Mouse (Mus musculus) liver, postnatal 0 days (tissue): Measurements from ENCODE around the gene Mmachc.

ENCODE experiments used
- CTCF ChIP-seq: sonication (generic); IDR thresholded peaks from 2 replicates; pipeline ENCODE4 v1.5.1; 2016; ENCODE audit warnings: antibody characterized with exemption, low read depth
- EP300 ChIP-seq: IDR thresholded peaks from 2 replicates; pipeline ENCODE4 v1.6.1; 2016; ENCODE audit warnings: antibody characterized with exemption, low read depth, mild to moderate bottlenecking

DNA sequence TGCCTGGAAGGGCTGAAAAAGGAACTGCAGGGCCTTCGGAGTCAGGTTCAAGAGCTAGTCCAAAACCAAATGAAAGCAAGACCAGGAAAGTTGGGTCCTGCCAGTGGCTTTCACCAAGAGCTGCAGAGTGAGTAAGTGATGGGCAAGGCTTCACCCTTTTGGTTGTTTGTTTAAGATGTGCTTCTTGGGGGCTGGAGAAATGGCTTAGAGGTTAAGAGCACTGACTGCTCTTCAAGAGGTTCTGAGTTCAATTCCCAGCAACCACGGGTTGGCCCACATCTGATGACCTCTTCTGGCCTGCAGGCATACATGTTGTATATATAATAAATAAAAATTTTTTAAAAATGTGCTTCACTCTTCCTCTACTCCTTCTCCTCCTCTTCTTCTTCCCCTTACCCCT lies 1.9 kb upstream of the Mmachc start:
- TF ChIP-seq CTCF (no peak), EP300 (no peak)
